Mouse (Mus musculus): Measurements from ENCODE around the gene Atoh1.

- TF ChIP-seq TAL1 (IDR thresholded peaks at IDR 0.05; ENCODE audit: low read length) (no peak), GATA1 (IDR thresholded peaks at IDR 0.05; ENCODE audit: low read length) (no peak)
These were observed 7.4 kb downstream of the Atoh1 start for GRCm38 (mm10) chr6:64736317-64736716.

Data from erythroblast, embryonic 14.5 days (primary cell).